Mouse (Mus musculus) MEL (cell line): ENCODE data around the gene Galnt9.

Source experiments
- CTCF ChIP-seq, 3 experiments: IDR thresholded peaks in 2 of 3; conservative IDR thresholded peaks in 1 of 3; 2 replicates each; pipeline ENCODE4 v1.5.1; 2011 to 2012; ENCODE audit warnings: low read length in 3 of 3, low read depth in 2 of 3, mild to moderate bottlenecking in 2 of 3, improper control_type of control experiment in 1 of 3, inconsistent platforms in 1 of 3, mixed read lengths in 1 of 3, moderate library complexity in 1 of 3; ENCODE audit not compliant: control insufficient read depth in 1 of 3, insufficient read depth in 1 of 3, poor library complexity in 1 of 3, severe bottlenecking in 1 of 3
- ETS1 ChIP-seq: IDR thresholded peaks from 2 replicates; pipeline ENCODE4 v1.6.1; 2012; ENCODE audit warnings: low read depth, mild to moderate bottlenecking, inconsistent platforms, low read length, improper control_type of control experiment, moderate library complexity
- GATA1 ChIP-seq: IDR thresholded peaks from 2 replicates; pipeline ENCODE4 v1.6.1; 2011; ENCODE audit warnings: low read depth, low read length, improper control_type of control experiment
- TAL1 ChIP-seq: IDR thresholded peaks from 2 replicates; pipeline ENCODE4 v1.6.1; 2012; ENCODE audit warnings: mild to moderate bottlenecking, inconsistent platforms, low read length, moderate library complexity, mixed read lengths
- TBP ChIP-seq: IDR thresholded peaks from 2 replicates; pipeline ENCODE4 v1.8.0; 2011; ENCODE audit warnings: low read depth, low read length, improper control_type of control experiment
- ZMIZ1 ChIP-seq: IDR thresholded peaks from 2 replicates; pipeline ENCODE4 v1.6.1; 2012; ENCODE audit warnings: low read depth, mild to moderate bottlenecking, inconsistent platforms, low read length, improper control_type of control experiment, moderate library complexity
- ZNF384 ChIP-seq: IDR thresholded peaks from 2 replicates; pipeline ENCODE4 v1.6.1; 2012; ENCODE audit warnings: low read depth, mild to moderate bottlenecking, inconsistent platforms, low read length, improper control_type of control experiment

- TF ChIP-seq GATA1: no peak
- no peak for TF ChIP-seq TBP
- TF ChIP-seq ETS1: no peak
- no peak for TF ChIP-seq ZMIZ1
- no peak for TF ChIP-seq CTCF (IDR thresholded peaks at IDR 0.05 in 2 of 3, conservative IDR thresholded peaks at IDR 0.05 in 1 of 3; ENCODE audit: control insufficient read depth in 1 of 3, insufficient read depth in 1 of 3, low read depth in 2 of 3, low read length in 3 of 3, poor library complexity in 1 of 3, severe bottlenecking in 1 of 3)
- no peak for TF ChIP-seq TAL1
- no peak for TF ChIP-seq ZNF384
These were observed 60.2 kb downstream of the Galnt9 start for GRCm38 (mm10) chr5:110604311-110604710.
